Mouse (Mus musculus) heart, postnatal 4 days (tissue): ENCODE measurements around the gene Zc3h18. TPM values are rescaled to one million over a fixed set of nuclear protein-coding genes. Genes with fewer than 3 reads are reported as not detected.

Experiments
- DNase-seq: peaks from one replicate; pipeline ENCODE4 v3.0.0; 2021
- total RNA-seq, 2 experiments: library from RNA; stranded (reverse); gene quantifications; 2 replicates each; pipeline ENCODE4 v1.2.3; 2021

Gene Zc3h18
- total RNA-seq, 2 experiments from 2014 or later: 28.4 to 31.1 TPM

DNA sequence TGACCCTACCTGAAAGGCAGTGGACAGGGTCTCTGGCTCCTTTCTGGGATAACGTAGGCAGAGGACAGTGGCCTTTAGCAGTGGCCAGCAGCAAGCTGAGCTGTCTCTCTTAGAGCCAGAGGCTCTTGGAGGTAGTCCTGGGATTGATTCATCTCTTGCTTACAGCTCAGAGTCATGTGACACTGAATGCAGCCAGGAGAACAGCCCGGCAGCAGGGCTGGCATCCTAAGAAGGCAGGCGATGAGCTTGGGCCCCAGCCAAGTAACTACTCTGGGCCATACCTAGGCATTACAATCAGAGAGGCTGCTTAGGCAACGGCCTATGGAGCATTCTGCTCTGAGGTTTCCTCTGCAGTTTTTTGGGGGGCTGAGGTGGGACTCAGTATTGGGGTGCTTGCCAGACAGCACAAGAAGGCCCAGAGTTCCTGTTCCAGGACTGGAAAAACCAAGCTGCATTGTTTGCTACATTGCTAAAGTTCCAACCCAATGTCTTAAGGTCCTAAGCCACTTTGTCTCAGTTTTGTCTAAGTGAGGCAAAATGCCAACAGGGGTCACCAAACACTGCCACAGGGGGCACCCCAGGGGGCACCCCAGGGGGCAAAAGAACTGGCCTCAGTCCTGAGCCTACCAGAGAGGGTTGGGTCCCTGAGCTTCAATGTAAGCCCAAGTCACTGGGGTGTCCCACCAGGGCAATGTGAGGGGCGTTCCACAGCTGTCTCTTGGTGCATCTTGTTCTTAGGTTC, 28.4 kb upstream of the Zc3h18 start:
- peak; percentile 52 for DNase-seq

DNA sequence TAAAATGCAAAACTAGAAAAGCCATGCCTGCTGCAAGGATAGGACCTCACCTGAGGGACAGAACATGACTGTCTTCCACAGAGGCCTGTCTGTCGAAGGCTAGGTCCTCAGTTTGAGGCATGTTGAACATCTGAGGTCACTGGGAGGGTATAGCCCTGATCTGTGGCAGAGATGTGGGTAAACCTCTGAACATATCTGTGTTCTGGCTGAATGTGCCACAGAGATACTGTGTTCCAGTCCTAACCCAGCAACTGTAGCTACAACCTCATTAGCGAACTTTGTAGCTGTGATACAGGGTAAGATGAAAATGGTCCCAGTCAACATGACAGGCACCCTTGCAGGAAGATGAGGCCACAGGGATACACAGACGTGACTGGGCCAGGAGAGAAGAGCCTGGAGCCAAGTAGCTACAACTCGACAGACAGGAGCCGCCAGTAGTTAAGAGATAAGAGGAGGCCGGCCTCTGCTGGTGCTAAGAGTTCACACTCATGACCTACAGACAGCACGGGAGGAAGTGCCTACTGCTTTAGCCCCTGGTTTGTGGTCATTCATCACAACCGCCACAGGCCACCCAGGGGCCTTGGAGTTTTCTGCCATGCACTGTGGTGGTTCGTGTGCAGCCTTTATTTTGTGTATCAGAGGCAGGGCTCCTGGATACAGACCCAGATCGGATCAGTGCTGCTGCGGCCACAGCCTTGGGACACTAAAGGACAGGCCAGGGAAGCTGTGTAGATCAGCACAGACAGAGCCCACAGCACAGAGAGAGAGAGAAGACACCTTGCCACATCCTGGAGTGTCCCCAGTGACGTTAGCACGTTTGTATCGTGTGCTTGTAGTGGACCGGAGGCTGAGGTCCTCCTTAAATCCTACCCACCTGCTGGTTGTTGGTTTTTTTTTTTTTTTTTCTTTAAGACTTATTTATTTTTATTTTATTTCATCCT, 26.8 kb upstream of the Zc3h18 start:
- no peak for DNase-seq

GRCm38 (mm10) chr8:122350309-122351089, 25.9 kb upstream of the Zc3h18 start:
- no peak for DNase-seq

- DNase-seq: no peak
Observed at GRCm38 (mm10) chr8:122354157-122354556, 22.3 kb upstream of the Zc3h18 start.

DNA sequence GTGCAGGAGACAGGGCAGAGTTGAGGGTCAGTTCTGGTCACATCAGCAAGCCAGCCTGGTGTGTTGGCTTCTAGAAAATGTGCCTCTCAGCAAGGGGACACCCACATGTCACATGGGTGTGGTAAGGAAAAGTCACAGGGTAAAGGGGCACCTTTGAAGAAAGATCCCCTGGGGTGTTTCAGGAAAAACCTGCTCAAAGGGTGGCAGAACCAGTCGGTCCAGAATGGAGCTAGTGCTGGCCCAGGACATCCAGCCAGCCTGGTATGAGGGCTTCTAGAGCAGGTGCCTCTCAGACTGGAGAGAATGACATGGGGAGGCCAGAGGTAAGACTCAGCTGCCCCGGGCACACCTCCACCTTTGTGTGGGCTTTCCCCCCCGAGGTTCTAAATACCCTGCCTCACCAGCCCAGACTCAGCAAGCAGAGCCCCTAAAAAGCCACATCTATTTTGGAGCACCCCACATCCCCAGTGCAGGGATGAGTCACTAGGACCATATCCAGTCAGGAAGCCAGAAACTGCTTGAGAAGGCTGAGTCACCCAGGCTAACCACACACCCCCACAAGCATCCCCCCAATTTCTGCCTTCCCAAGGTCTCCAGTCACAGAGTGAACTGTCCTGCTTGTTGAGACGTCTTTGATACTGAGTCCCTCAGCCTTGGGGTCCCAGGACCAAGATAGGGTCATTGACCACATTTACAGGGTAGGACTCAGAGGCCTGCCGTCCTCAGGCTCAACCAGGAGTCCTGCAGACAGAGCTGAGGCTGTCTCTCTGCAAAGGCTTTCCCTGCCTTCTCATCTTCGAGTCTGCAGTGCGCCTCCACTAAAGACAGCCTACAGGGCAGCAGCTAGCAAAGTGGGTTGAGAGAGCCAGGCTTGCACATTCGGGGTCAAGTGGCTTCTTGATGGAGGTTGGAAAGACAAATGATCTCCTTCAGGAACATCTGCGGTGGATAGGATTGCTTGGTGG, 20.5 kb upstream of the Zc3h18 start:
- no peak for DNase-seq

- DNase-seq: no peak
Observed at GRCm38 (mm10) chr8:122357202-122357601, 19.2 kb upstream of the Zc3h18 start.

- DNase-seq: no peak
Observed at GRCm38 (mm10) chr8:122357641-122358040, 18.8 kb upstream of the Zc3h18 start.

DNA sequence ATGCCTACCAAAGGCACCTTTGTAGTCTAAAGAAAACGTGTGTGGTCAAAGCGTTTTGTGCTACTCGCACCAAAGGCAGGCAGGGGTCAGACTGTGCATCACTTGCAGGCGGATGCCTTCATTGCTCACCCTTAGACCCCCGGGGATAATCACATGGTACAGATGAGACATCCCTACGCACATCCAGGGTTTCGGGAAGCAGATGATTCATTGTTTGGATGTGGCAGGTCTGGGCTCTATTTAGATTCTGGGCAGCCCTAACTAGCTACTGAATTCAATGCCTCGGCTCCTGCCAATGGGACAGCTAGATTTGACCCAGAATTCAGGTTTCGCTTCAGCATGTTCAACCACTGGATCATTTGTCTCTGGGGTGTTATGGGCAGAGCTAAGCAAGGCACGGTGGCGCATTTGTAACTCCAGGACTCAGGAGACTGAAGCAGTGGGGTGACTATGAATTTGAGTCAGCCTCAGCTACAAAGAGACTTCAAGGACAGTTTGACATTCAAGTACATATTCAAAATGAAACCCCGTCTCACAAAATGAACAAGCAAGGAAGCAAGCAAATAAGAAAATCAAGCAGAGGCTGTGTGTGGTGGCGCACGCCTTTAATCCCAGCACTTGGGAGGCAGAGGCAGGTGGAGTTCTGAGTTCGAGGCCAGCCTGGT, 17.2 kb upstream of the Zc3h18 start:
- DNase-seq: no peak

DNA sequence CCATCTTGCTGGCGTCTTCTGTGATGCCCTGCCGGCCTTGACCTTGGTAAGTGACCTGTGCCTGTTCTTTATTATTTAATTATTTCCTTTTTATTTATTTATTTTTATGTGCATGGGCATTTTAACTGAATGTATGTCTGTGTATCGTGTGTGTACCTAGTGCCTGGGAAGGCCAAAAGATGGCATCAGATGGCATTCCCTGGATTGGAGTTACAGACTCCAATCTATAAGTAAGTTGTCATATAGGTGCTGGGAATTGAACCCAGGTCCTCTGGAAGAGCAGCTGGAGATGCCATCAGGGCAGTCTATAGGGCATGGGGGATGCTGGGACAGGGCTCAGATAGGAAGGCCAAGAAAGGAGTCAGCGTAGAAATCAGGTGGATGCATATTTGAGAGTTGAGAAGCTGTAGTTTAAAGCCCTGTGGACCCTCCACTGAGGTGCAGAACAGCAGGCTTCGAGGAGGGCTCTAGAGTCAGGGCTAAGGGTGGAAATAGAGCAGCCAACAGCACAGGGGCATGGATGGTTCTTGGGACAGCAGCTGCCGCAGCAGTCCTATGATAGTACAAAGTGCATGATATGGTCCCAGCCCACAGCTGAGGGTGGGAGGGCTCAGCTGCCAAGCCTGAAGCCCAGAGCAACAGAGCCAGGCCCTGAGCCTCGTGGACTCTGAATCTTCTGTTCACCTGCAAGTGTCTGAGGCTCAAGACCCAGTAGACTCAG, 15.6 kb upstream of the Zc3h18 start, which contains the start of gene Trhr2:
Trhr2 (minus strand) TSS at position 51 of the 721 bp plus-strand sequence.
- no peak for DNase-seq

- DNase-seq: no peak
Observed at GRCm38 (mm10) chr8:122362271-122362670, 14.1 kb upstream of the Zc3h18 start.

DNA sequence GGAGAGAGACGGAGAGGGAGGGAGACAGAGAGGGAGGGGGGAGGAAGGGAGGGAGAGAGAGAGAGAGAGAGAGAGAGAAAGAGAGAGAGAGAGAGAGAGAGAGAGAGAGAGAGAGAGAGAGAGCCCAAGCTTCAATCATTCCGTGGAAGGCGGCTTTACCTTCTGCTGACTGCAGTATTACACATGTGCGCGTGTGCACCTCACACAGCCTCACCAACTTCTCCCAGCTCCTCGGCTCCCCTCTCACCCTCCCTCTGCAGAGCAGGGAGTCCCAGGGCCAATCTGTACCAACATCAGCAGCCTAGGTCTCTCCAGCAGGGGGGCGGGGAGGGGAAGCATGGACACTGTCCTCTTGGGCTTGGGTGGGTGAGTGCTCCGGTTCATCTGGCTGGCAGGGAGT, 13.4 kb upstream of the Zc3h18 start:
- DNase-seq: no peak

DNA sequence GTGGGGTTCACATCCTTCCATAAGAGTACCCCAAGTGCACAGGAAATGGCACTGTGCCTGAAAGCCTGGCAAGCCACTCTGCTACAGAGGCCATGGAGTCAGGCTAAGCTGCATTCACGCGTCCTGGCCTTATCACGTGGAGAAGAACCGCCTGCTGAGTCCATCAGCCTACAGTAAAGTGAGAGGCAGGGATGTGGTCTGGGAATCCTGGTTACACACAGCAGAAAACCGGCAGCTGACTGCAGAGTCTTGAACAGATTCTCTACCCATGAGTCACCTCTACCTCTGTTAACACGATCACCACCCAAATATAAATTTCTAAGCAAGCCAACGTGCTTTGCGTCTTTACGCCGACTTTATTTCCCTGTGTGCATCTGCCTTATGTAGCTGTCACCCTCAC, 7.9 kb upstream of the Zc3h18 start:
- no peak for DNase-seq

DNA sequence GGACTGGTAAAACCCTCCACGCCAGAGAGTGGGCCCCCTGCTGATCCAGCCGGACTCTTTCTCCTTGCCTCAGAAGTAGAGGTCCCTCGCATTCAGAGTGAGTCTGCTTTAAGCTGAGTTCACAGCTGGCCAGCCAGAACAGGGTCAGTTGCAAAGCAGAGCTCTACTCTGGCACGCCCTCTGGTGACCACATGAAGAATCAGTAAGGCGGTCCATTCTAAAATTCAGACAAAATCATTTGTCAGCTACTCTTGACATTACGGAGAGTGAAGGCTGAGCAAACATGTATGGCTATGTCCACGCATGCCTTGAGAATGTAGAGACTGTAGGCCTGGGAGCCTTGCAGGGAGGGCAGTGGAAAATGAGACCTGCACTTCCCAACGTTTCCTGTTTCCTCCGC, 6.7 kb upstream of the Zc3h18 start:
- peak; percentile 87 for DNase-seq

DNA sequence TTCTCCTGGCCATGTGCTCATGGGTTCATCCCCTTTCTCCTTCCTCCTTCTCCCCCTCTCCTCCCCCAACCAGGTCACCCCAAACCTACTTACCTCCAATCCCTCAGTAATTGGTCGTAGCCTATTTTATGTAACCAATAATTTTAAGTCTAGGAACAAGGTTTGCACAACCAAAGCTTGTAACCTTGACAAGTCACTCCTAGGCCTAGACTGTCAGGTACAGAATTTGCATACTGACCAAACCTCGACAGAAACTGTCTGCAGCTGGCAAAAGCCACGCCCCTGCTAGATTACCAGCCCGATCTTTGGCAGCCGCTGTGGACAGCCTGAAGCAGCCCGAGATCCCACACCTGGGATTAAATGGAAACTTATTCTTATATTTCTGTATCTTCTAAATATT, 4.7 kb upstream of the Zc3h18 start:
- DNase-seq: no peak

DNA sequence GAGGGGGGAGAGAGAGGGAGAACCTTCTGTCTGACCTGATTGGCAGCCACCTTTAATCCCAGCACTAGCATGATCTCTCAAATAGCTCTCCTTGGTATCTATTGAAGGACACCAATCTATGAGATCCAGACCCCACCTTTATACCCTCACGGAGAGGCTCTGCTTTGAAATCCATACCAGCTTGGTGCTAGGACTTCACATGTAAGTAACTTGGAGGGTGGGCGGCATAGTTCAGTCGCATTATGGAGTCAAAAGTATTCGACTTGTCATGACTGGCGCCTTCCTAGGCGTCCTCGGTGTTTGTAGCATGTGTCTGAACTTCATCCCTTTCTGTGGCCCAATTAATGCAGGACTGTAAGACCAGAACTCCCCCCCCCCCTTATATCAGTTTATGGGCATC, 1.1 kb upstream of the Zc3h18 start:
- no peak for DNase-seq

- DNase-seq: no peak
Observed at GRCm38 (mm10) chr8:122375751-122376364, 551 bp upstream of the Zc3h18 start.

- DNase-seq: no peak
Observed at GRCm38 (mm10) chr8:122383039-122383438, 6.6 kb downstream of the Zc3h18 start.

GRCm38 (mm10) chr8:122389357-122389756, 12.9 kb downstream of the Zc3h18 start:
- DNase-seq: no peak

GRCm38 (mm10) chr8:122390758-122391157, 14.3 kb downstream of the Zc3h18 start:
- no peak for DNase-seq

GRCm38 (mm10) chr8:122393717-122394116, 17.3 kb downstream of the Zc3h18 start:
- no peak for DNase-seq
